Mouse (Mus musculus) cortical plate, adult 2 months (tissue): ENCODE measurements at regions not wholly inside any gene's neighbourhood (a gene's known extent, or its start where the extent isn't known, plus 50 kb on each side); places are given as distances from the start of the nearest gene placed in this dataset.

ENCODE experiments used
- CTCF ChIP-seq: fragments of 200-500 bp; IDR thresholded peaks from 2 replicates; pipeline ENCODE4 v1.5.1; 2011; ENCODE audit warnings: mild to moderate bottlenecking, control low read depth, low read length; ENCODE audit not compliant: insufficient read depth; ENCODE audit errors: extremely low read depth
- POLR2A ChIP-seq: fragments of 200-500 bp; IDR thresholded peaks from 2 replicates; pipeline ENCODE4 v1.6.1; 2011; ENCODE audit warnings: mild to moderate bottlenecking, low read length, control low read depth; ENCODE audit not compliant: insufficient read depth; ENCODE audit errors: extremely low read depth

DNA sequence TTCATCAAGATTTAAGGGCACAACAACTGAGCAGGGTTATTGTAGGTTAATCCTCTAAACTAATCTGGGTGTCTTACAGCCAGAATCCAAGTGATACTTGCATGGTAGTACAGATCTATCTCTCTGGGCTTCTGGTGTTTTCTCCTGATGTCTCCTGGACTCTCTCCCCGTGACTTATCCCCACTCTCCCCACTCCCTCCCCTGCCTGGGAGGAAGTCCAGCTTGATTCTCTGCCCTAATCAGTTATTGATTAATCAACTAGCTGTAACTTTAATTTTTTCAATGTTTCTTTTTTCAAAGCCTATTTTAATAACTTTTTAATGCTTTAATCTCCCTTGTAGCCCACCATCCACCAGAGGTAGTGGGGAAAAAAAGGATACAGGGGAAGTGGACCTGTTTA, 83.9 kb upstream of the Sipa1l3 start:
- no peak for TF ChIP-seq CTCF
- TF ChIP-seq POLR2A, result no peak
